Mouse (Mus musculus): ENCODE data around the gene Irx4.

GRCm38 (mm10) chr13:73299322-73299721 lies 39.0 kb downstream of the Irx4 start:
- TF ChIP-seq CTCF (conservative IDR thresholded peaks at IDR 0.05; ENCODE audit: insufficient read depth, insufficient read length, low read depth, low read length) (no peak), POLR2A (IDR thresholded peaks at IDR 0.05; ENCODE audit: low read depth, low read length) (no peak)

All from kidney, adult 2 months (tissue).